24 mouse cellular contexts compared by ENCODE assay signal in the genomic region with DNA sequence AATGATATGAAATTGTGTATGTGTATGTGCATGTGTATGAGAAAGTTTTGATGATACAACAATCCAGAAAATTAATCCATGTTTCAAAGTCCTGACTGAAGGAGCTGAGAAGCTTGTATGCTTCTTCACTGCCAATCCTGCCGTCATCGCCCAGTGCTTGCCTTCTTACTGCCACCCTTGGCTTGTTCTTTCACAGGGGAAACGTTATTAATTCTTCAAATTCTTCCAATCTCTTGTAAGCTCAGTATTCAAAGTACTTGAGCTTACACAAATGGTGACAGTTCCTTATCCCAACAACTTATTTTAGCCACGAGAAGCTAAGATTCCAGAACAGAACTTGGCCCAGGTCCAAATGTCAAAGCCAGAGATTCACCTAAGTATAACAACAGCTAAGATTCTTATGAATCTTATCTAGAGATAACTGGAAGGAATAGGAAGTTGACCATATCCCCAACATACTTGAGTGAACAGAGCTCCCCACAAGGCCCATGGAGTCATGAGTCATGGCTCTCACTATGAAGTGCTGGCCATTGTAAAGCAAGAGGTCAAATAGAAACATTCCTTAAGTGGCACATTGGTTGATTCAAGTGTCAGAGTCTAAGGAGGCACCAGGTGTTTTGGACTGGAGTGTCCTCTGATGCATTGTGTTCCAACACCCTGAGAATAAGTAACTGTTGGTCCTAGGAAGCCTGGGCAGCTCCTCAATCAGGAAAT.
DNase-seq lines count a peak whose midpoint lies in the region; ATAC-seq and TF ChIP-seq lines count a peak whose summit lies in the region.
"Had no signal": no experiment of that assay in that cellular context is flagged by ENCODE, and none has a peak within 500 bp of the region (broad histone marks: within the 10 kb centered on the region; RNA-seq: fewer than 3 reads in every experiment).

No protein-coding gene starts in this region.

- no peak for TF ChIP-seq CTCF in lung, embryonic 14.5 days (IDR thresholded peaks at IDR 0.05; ENCODE audit: low read depth)

- H3K9ac ChIP-seq in lung, embryonic 14.5 days = no peak overlapping the region
- no peak overlapping the region for H3K9ac ChIP-seq in forebrain, embryonic 12.5 days
- H3K9ac ChIP-seq: forebrain, postnatal 0 days; heart, embryonic 13.5 days; hindbrain, embryonic 14.5 days had no signal

- no peaks in the 10 kb centered on the region for H3K9me3 ChIP-seq in lung, embryonic 14.5 days (ENCODE audit: low read depth, low read length)
- H3K9me3 ChIP-seq in forebrain, embryonic 12.5 days = no peaks in the 10 kb centered on the region
- H3K9me3 ChIP-seq: forebrain, embryonic 10.5 days; heart, embryonic 10.5 days; heart, embryonic 13.5 days had no signal

- H3K4me2 ChIP-seq in lung, embryonic 14.5 days = no peak overlapping the region
- no peak overlapping the region for H3K4me2 ChIP-seq in forebrain, embryonic 12.5 days
- H3K4me2 ChIP-seq: heart, embryonic 13.5 days; hindbrain, embryonic 14.5 days had no signal

- DNase-seq in Muller cell, postnatal 12 days (ENCODE audit: inconsistent ontology term) = peak; percentile 39
- DNase-seq in lung, embryonic 14.5 days = peak; percentile 12
- peak; percentile 3 for DNase-seq in lung, postnatal 10 days
- DNase-seq in urinary bladder, postnatal 25 days (ENCODE audit: low spot score) = no peak
- no peak for DNase-seq in layer of hippocampus, adult 9-11 months
- DNase-seq: adrenal gland, adult 8-10 months; adrenal gland, postnatal 25 days; cerebellum, adult 11-12 months; cerebellum, adult 9-10 months; cerebellum, postnatal 14 days; forebrain, postnatal 0 days; gastrocnemius, postnatal 25 days; heart, adult 2 months; heart, postnatal 14 days; heart, postnatal 4 days had no signal

- no peak for ATAC-seq in lung, embryonic 14.5 days (ENCODE audit: insufficient read depth)
- no peak for ATAC-seq in forebrain, embryonic 12.5 days (ENCODE audit: low FRiP score)
- ATAC-seq: activated CD4-positive, CD25-positive, alpha-beta regulatory T cell, adult 4 months; CD4-positive, CD25-positive, alpha-beta regulatory T cell, adult 4 months; forebrain, embryonic 14.5 days; forebrain, postnatal 0 days; hindbrain, postnatal 0 days had no signal

- no peaks in the 10 kb centered on the region for H3K27me3 ChIP-seq in lung, embryonic 14.5 days (ENCODE audit: insufficient read depth, low read length)
- H3K27me3 ChIP-seq in forebrain, embryonic 12.5 days = no peaks in the 10 kb centered on the region
- H3K27me3 ChIP-seq: heart, embryonic 13.5 days had no signal

- no peak overlapping the region for H3K4me3 ChIP-seq in lung, embryonic 14.5 days (ENCODE audit: low read depth, low read length)
- H3K4me3 ChIP-seq in forebrain, embryonic 12.5 days (replicated peaks) = no peak overlapping the region
- H3K4me3 ChIP-seq: forebrain, embryonic 10.5 days; heart, adult 2 months; heart, embryonic 10.5 days; heart, embryonic 13.5 days had no signal

- H3K27ac ChIP-seq in lung, embryonic 14.5 days (ENCODE audit: low read depth) = no peak overlapping the region
- H3K27ac ChIP-seq in forebrain, embryonic 12.5 days = no peak overlapping the region
- H3K27ac ChIP-seq: forebrain, embryonic 10.5 days; heart, adult 2 months; heart, embryonic 10.5 days; heart, embryonic 13.5 days; hindbrain, embryonic 14.5 days; hindbrain, postnatal 0 days had no signal

- WGBS in lung, embryonic 14.5 days = 39% methylated on average over 4 of the region's 4 CpGs
- WGBS in forebrain, embryonic 12.5 days = 84% methylated on average over 4 of the region's 4 CpGs

- no peaks in the 10 kb centered on the region for H3K4me1 ChIP-seq in lung, embryonic 14.5 days (ENCODE audit: insufficient read depth)
- no peaks in the 10 kb centered on the region for H3K4me1 ChIP-seq in forebrain, embryonic 12.5 days
- H3K4me1 ChIP-seq: forebrain, embryonic 10.5 days; heart, embryonic 10.5 days had no signal

- no peaks in the 10 kb centered on the region for H3K36me3 ChIP-seq in lung, embryonic 14.5 days (ENCODE audit: insufficient read depth)
- H3K36me3 ChIP-seq in forebrain, embryonic 12.5 days (replicated peaks) = no peaks in the 10 kb centered on the region
- H3K36me3 ChIP-seq: forebrain, embryonic 10.5 days; heart, embryonic 10.5 days; heart, embryonic 13.5 days had no signal

Comparison
In these comparisons a context has a peak if more than half of its experiments do, and no peak if none do; other contexts are left out.
1. DNase-seq: peak in Muller cell, postnatal 12 days (single experiment), lung, embryonic 14.5 days (single experiment) and lung, postnatal 10 days (single experiment); none in urinary bladder, postnatal 25 days (single experiment) and layer of hippocampus, adult 9-11 months (single experiment).